ENCODE assay signal across 17 mouse cellular contexts in the genomic region with DNA sequence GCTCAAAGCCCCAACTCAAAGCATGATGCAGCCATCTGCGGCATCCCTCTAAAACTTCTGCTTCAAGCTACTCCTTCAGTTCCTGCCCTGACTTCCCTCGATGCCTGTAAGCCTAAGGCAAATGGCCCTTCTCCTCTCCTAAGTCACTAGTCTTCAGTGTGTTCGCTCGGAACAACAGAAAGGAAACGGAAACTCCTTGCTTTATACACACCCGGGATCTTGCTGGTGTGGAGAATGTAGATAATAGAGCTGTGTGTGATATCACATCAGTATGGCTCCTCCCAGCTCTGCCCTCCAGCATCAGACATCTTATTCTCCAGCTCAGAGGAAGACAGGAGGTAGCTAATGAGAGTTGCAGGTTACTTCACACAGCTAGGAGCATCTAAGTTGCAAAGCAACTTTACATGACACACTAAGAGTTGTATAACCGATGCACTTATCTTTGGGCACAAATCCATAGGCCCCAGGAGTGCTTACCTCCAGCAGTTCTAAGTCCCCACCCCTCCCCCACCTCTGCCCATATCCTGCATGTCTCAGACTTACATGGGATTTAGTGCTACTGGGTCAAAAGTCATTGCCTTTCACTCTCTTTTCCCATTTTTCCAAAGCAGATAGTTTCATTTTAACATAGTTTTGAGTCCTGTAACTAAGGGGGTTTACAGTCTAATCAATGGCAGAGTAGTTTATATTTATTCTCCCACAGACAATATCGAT. TPM values are rescaled to one million over a fixed set of nuclear protein-coding genes. Genes with fewer than 3 reads are reported as not detected.
DNase-seq lines count a peak whose midpoint lies in the region; ATAC-seq and TF ChIP-seq lines count a peak whose summit lies in the region.
"Had no signal": no experiment of that assay in that cellular context is flagged by ENCODE, and none has a peak within 500 bp of the region (broad histone marks: within the 10 kb centered on the region; RNA-seq: fewer than 3 reads in every experiment).

No protein-coding gene starts in this region.

- peak overlapping the region; percentile 15; the same call in 1 of the 2 replicates for H3K27ac ChIP-seq in lung, postnatal 0 days (ENCODE audit: low read length)
- peak overlapping the region; percentile 85 for H3K27ac ChIP-seq in macrophage
- no peak overlapping the region for H3K27ac ChIP-seq in forebrain, postnatal 0 days (ENCODE audit: low read depth, low read length)
- H3K27ac ChIP-seq: hindbrain, embryonic 13.5 days; lung, embryonic 15.5 days had no signal

- no peaks in the 10 kb centered on the region for H3K27me3 ChIP-seq in lung, postnatal 0 days (replicated peaks; ENCODE audit: insufficient read depth, low read length)
- no peaks in the 10 kb centered on the region for H3K27me3 ChIP-seq in forebrain, postnatal 0 days (ENCODE audit: insufficient read depth, low read length)
- H3K27me3 ChIP-seq: lung, embryonic 15.5 days; Patski had no signal

- H3K4me3 ChIP-seq in lung, postnatal 0 days (ENCODE audit: low read depth, low read length): no peak overlapping the region
- H3K4me3 ChIP-seq in macrophage (ENCODE audit: inconsistent target): no peak overlapping the region
- H3K4me3 ChIP-seq in forebrain, postnatal 0 days (ENCODE audit: low read depth, low read length): no peak overlapping the region
- H3K4me3 ChIP-seq: hindbrain, embryonic 13.5 days; lung, embryonic 15.5 days had no signal

- H3K9ac ChIP-seq in lung, postnatal 0 days (replicated peaks; ENCODE audit: low read depth): no peak overlapping the region
- H3K9ac ChIP-seq in forebrain, postnatal 0 days: no peak overlapping the region
- H3K9ac ChIP-seq: hindbrain, embryonic 13.5 days; lung, embryonic 15.5 days had no signal

- H3K4me1 ChIP-seq in lung, postnatal 0 days (ENCODE audit: insufficient read depth, low read depth, low read length): peaks cover 11% of the 10 kb centered on the region; the same call in 1 of the 2 replicates
- H3K4me1 ChIP-seq in forebrain, postnatal 0 days (ENCODE audit: insufficient read depth): peaks cover under 1% of the 10 kb centered on the region; the same call in 1 of the 2 replicates

- H3K79me2 ChIP-seq in macrophage (ENCODE audit: inconsistent target): peaks cover 5% of the 10 kb centered on the region; the same call in 1 of the 2 replicates

- no peaks in the 10 kb centered on the region for H3K9me3 ChIP-seq in lung, postnatal 0 days (ENCODE audit: low read length)
- H3K9me3 ChIP-seq in forebrain, postnatal 0 days (ENCODE audit: low read length): no peaks in the 10 kb centered on the region
- H3K9me3 ChIP-seq: hindbrain, embryonic 13.5 days; lung, embryonic 15.5 days had no signal

- H3K4me2 ChIP-seq in lung, postnatal 0 days (replicated peaks; ENCODE audit: low read depth, low read length): no peak overlapping the region
- no peak overlapping the region for H3K4me2 ChIP-seq in forebrain, postnatal 0 days (ENCODE audit: low read depth)
- H3K4me2 ChIP-seq: hindbrain, embryonic 13.5 days; lung, embryonic 15.5 days had no signal

- 65% methylated on average over 8 of the region's 8 CpGs for WGBS in lung, postnatal 0 days
- 80% methylated on average over 8 of the region's 8 CpGs for WGBS in macrophage (ENCODE audit: missing documents)
- 81% methylated on average over 8 of the region's 8 CpGs for WGBS in forebrain, postnatal 0 days

- TF ChIP-seq EP300 in lung, postnatal 0 days (IDR thresholded peaks at IDR 0.05): peak; percentile 62

- DNase-seq in adrenal gland, adult 8-10 months: peak; percentile 1
- DNase-seq in adrenal gland, postnatal 4 days (ENCODE audit: low spot score in 2 of 2): no peak
- DNase-seq in lung, postnatal 0 days (ENCODE audit: low spot score): no peak
- no peak for DNase-seq in lung, postnatal 25 days (ENCODE audit: low spot score)
- no peak for DNase-seq in forebrain, postnatal 0 days
- DNase-seq in natural killer cell, adult 2 months (ENCODE audit: low spot score in 2 of 2): no peak
- DNase-seq: cerebellum, adult 9-11 months; embryo, embryonic 11 days; kidney, postnatal 14 days; midbrain, embryonic 14.5 days had no signal

- no peaks in the 10 kb centered on the region for H3K36me3 ChIP-seq in lung, postnatal 0 days (ENCODE audit: insufficient read depth, low read length)
- H3K36me3 ChIP-seq in macrophage (ENCODE audit: inconsistent target): no peaks in the 10 kb centered on the region
- no peaks in the 10 kb centered on the region for H3K36me3 ChIP-seq in forebrain, postnatal 0 days (ENCODE audit: insufficient read depth)
- H3K36me3 ChIP-seq: hindbrain, embryonic 13.5 days; lung, embryonic 15.5 days had no signal

- peak; percentile 23; the same call in 1 of the 2 replicates for ATAC-seq in lung, postnatal 0 days
- peak; percentile 81 for ATAC-seq in erythroid progenitor cell, adult 5-6 weeks (replicated peaks; ENCODE audit: low FRiP score, poor library complexity, severe bottlenecking)
- no peak for ATAC-seq in forebrain, postnatal 0 days
- ATAC-seq: forebrain, embryonic 16.5 days; intestine, postnatal 0 days; Patski had no signal

- TF ChIP-seq CTCF in lung, postnatal 0 days (IDR thresholded peaks at IDR 0.05): no peak
- no peak for TF ChIP-seq CTCF in forebrain, postnatal 0 days (IDR thresholded peaks at IDR 0.05; ENCODE audit: low read depth)

RNA-seq across cellular contexts. Expression of a gene that starts 1.2 kb away (rescaled TPM):
- total RNA-seq in adrenal gland, adult 8-10 months (2022): 10 to 100 TPM; 33.1 to 43.1 (median 38.4) TPM
- 10 to 100 TPM; 40.2 to 45.4 TPM for total RNA-seq in adrenal gland, postnatal 4 days (2021)
- 25.1 and 26.4 TPM in 2 replicates for polyA plus RNA-seq in lung, postnatal 0 days (2015; fragmentation: Nextera tagmentation; extraction: Ambion mirVana)
- total RNA-seq in erythroid progenitor cell, adult 5-6 weeks (2015; ENCODE audit: low replicate concordance): 4.2 and 12.6 TPM in 2 replicates
- total RNA-seq in erythroid progenitor cell, adult 5-6 weeks (2017; ENCODE audit: low replicate concordance): 5.9 and 7.3 TPM in 2 replicates
- 100 to 1,000 TPM in 16 of 26 experiments, 10 to 100 TPM in 10; 32.5 to 233 (median 114) TPM for total RNA-seq in macrophage (2018; cell fraction: chromatin; rRNA removed)
- total RNA-seq in macrophage (2018; cell fraction: cytosol; rRNA removed): 100 to 1,000 TPM in 17 of 26 experiments, 10 to 100 TPM in 9; 77.9 to 145 (median 110) TPM
- total RNA-seq in macrophage (2018; cell fraction: nucleus; rRNA removed): 100 to 1,000 TPM in 24 of 26 experiments, 10 to 100 TPM in 2; 40.1 to 232 (median 163) TPM
- 78.3 to 104 TPM (median 84.9 TPM) in 3 replicates for polyA plus RNA-seq in macrophage (2018)
- total RNA-seq in forebrain, postnatal 0 days (2014; rRNA removed): 18.9 and 22.8 TPM in 2 replicates
- polyA plus RNA-seq in forebrain, postnatal 0 days (2015; fragmentation: Nextera tagmentation; extraction: Ambion mirVana): 16.0 and 17.9 TPM in 2 replicates
